Mouse (Mus musculus) cerebellum, adult 9-11 months (tissue): Measurements from ENCODE around the gene H2al1o.
"Not testable (repeated sequence)": the region's sequence is repeated elsewhere in the genome, so short reads cannot be mapped to it uniquely, and the experiment has no call there.

ENCODE experiments used
- DNase-seq: peaks from one replicate; pipeline ENCODE4 v3.0.0; 2022

H2al1o gene

DNA sequence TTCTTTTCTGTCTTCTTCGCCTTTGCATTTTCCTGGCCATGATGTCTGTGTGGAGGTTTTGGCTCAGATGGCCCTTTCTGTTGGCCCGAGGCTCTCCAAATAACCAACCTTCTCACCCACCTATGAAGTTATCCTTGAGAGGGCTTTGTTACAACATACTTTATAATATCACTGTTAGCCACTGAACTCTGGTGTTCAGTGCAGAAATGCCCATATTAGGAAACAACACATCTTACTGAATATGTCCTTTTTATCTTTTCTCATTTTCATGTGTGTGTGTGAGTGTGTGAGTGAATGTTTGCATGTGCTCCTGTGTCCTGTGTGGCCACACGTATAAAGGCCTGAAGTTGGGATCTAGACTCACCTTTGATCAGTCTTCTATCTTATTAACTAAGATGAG is at the start of gene H2al1o:
H2al1o (minus strand) TSS at position 101 of the 400 bp plus-strand sequence.
- DNase-seq, result not testable (repeated sequence)

GRCm38 (mm10) chrX:9598036-9598435 is 25.8 kb upstream of the H2al1o start:
- DNase-seq, result not testable (repeated sequence)

DNA sequence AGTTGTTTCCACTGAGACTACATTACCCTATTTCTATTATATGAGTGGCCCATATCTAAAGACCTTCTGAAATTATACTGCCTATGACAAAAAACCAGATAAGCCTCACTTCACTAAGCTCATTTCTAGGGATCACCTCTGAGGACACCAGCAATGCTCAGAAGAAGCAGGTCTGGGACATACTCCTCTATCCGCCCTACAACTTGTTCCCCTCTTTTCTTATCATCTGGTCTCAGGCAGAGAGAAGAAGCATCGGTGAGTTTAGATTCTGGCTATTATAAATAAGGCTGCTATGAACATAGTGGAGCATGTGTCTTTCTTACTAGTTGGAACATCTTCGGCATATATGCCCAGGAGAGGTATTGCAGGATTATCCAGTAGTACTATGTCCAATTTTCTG is 35.3 kb downstream of the H2al1o start:
- DNase-seq, result no peak
